8 mouse cellular contexts compared by ENCODE assay signal in the genomic region with DNA sequence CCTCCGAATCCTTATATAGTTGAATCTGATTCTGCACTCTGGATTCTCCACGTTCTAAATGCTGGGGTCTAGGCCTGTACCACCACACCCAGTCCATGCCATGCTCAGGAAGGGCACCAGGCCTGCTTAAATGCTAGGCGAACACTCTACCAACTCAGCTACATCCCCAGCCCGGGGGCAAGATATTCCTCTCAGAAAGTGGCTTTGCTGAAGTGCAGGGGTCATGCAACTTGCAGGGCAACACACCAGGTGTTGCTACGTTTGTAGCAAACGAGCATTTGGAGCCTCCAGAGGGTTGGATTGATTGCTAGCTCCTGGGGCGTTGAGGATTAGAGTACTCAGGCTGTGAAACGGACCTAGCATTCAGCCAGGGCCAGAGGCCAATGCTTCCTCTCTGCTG. TPM values are rescaled to one million over a fixed set of nuclear protein-coding genes. Genes with fewer than 3 reads are reported as not detected.
DNase-seq lines count a peak whose midpoint lies in the region; ATAC-seq and TF ChIP-seq lines count a peak whose summit lies in the region.

No protein-coding gene starts in this region.

- no peak for TF ChIP-seq CTCF in MEL (IDR thresholded peaks at IDR 0.05 in 2 of 3, conservative IDR thresholded peaks at IDR 0.05 in 1 of 3; ENCODE audit: control insufficient read depth in 1 of 3, insufficient read depth in 1 of 3, low read depth in 2 of 3, low read length in 3 of 3, poor library complexity in 1 of 3, severe bottlenecking in 1 of 3)

- peak overlapping the region; percentile 90 for H3K9ac ChIP-seq in MEL (ENCODE audit: control insufficient read depth, low read depth, low read length, poor library complexity, severe bottlenecking)
- no peak overlapping the region for H3K9ac ChIP-seq in forebrain, embryonic 12.5 days
- peak overlapping the region; percentile 88 for H3K9ac ChIP-seq in limb, embryonic 13.5 days
- no peak overlapping the region for H3K9ac ChIP-seq in stomach, embryonic 14.5 days (replicated peaks; ENCODE audit: low read depth, low read length)

- H3K4me1 ChIP-seq in MEL (ENCODE audit: control insufficient read depth in 1 of 2, insufficient read depth in 2 of 2, low read length in 2 of 2) = peaks cover 12 to 33% of the 10 kb centered on the region in 2 experiments
- H3K4me1 ChIP-seq in forebrain, embryonic 12.5 days = peaks cover 19% of the 10 kb centered on the region
- H3K4me1 ChIP-seq in limb, embryonic 13.5 days = peaks cover 22% of the 10 kb centered on the region
- H3K4me1 ChIP-seq in stomach, embryonic 14.5 days (ENCODE audit: control insufficient read depth, insufficient read depth, low read length) = peaks cover 11% of the 10 kb centered on the region; the same call in 1 of the 2 replicates

- H3K4me2 ChIP-seq in forebrain, embryonic 12.5 days = peak overlapping the region; percentile 56
- H3K4me2 ChIP-seq in limb, embryonic 13.5 days (replicated peaks) = peak overlapping the region; percentile 71
- H3K4me2 ChIP-seq in stomach, embryonic 14.5 days (replicated peaks; ENCODE audit: low read depth, low read length) = peak overlapping the region; percentile 70

- peaks cover 0 to 27% of the 10 kb centered on the region in 2 experiments; a peak in 2 of 4 replicates for H3K36me3 ChIP-seq in MEL (ENCODE audit: control insufficient read depth in 1 of 2, insufficient read depth in 2 of 2, low read length in 2 of 2)
- H3K36me3 ChIP-seq in forebrain, embryonic 12.5 days (replicated peaks) = no peaks in the 10 kb centered on the region
- H3K36me3 ChIP-seq in limb, embryonic 13.5 days = no peaks in the 10 kb centered on the region
- no peaks in the 10 kb centered on the region for H3K36me3 ChIP-seq in stomach, embryonic 14.5 days (ENCODE audit: control insufficient read depth, insufficient read depth, low read length)

- TF ChIP-seq EP300 in MEL (IDR thresholded peaks at IDR 0.05; ENCODE audit: low read depth in 1 of 2, low read length in 2 of 2) = no peak

- no peak for TF ChIP-seq RAD21 in MEL (IDR thresholded peaks at IDR 0.05; ENCODE audit: low read depth, low read length)

- H3K9me3 ChIP-seq in MEL (replicated peaks; ENCODE audit: insufficient read depth, low read length) = no peaks in the 10 kb centered on the region
- no peaks in the 10 kb centered on the region for H3K9me3 ChIP-seq in forebrain, embryonic 12.5 days
- H3K9me3 ChIP-seq in limb, embryonic 13.5 days = no peaks in the 10 kb centered on the region
- no peaks in the 10 kb centered on the region for H3K9me3 ChIP-seq in stomach, embryonic 14.5 days (ENCODE audit: control insufficient read depth, low read depth, low read length)

- peak; percentile 21 to 26 for DNase-seq in cerebellum, adult 18-20 months
- peak; percentile 19 for DNase-seq in MEL (ENCODE audit: low read depth, low spot score)
- no peak for DNase-seq in right cerebral cortex, postnatal 36 days (ENCODE audit: low spot score in 2 of 2)
- no peak for DNase-seq in lung, postnatal 25 days (ENCODE audit: low spot score)

- no peaks in the 10 kb centered on the region for H3K27me3 ChIP-seq in MEL (ENCODE audit: control insufficient read depth in 1 of 2, insufficient read depth in 2 of 2, low read length in 2 of 2)
- H3K27me3 ChIP-seq in forebrain, embryonic 12.5 days = no peaks in the 10 kb centered on the region
- H3K27me3 ChIP-seq in limb, embryonic 13.5 days = no peaks in the 10 kb centered on the region
- no peaks in the 10 kb centered on the region for H3K27me3 ChIP-seq in stomach, embryonic 14.5 days (ENCODE audit: control insufficient read depth, insufficient read depth, low read length)

- peak overlapping the region; percentile 84 to 98; a peak in 3 of 4 replicates for H3K4me3 ChIP-seq in MEL (ENCODE audit: control insufficient read depth in 1 of 2, insufficient read depth in 1 of 2, low read depth in 2 of 2, low read length in 2 of 2)
- H3K4me3 ChIP-seq in forebrain, embryonic 12.5 days (replicated peaks) = peak overlapping the region; percentile 74
- H3K4me3 ChIP-seq in limb, embryonic 13.5 days = peak overlapping the region; percentile 76
- H3K4me3 ChIP-seq in stomach, embryonic 14.5 days (ENCODE audit: low read depth, low read length) = no peak overlapping the region; the same call in 1 of the 2 replicates

- no peak overlapping the region for H3K27ac ChIP-seq in MEL (ENCODE audit: control insufficient read depth, low read depth, low read length)
- 0 out of 2 replicates have a peak overlapping the region, but pooled peaks have one; percentile 1 for H3K27ac ChIP-seq in forebrain, embryonic 12.5 days
- H3K27ac ChIP-seq in limb, embryonic 13.5 days = no peak overlapping the region
- no peak overlapping the region for H3K27ac ChIP-seq in stomach, embryonic 14.5 days (ENCODE audit: low read length)

- H3K79me2 ChIP-seq in MEL (ENCODE audit: control insufficient read depth, insufficient read depth, low read length, poor library complexity) = peaks cover 10% of the 10 kb centered on the region; the same call in 1 of the 2 replicates

- no peak for TF ChIP-seq POLR2A in MEL (IDR thresholded peaks at IDR 0.05; ENCODE audit: control insufficient read depth in 1 of 2, insufficient read depth in 1 of 2, low read depth in 1 of 2, low read length in 2 of 2, poor library complexity in 1 of 2)

- no peak for ATAC-seq in cerebellum, adult (ENCODE audit: insufficient number of reproducible peaks, low FRiP score, low TSS enrichment)
- peak; percentile 8; the same call in 1 of the 2 replicates for ATAC-seq in forebrain, embryonic 12.5 days (ENCODE audit: low FRiP score)
- no peak for ATAC-seq in limb, embryonic 13.5 days (ENCODE audit: low FRiP score, low read depth)
- ATAC-seq in stomach, embryonic 14.5 days (ENCODE audit: insufficient number of reproducible peaks, insufficient read depth, low FRiP score, low read depth) = no peak

- 35% methylated on average over 8 of the region's 8 CpGs for WGBS in forebrain, embryonic 12.5 days
- 38% methylated on average over 8 of the region's 8 CpGs for WGBS in limb, embryonic 13.5 days
- WGBS in stomach, embryonic 14.5 days = 46% methylated on average over 8 of the region's 8 CpGs

TF ChIP-seq in MEL, 35 proteins besides CTCF, POLR2A, EP300 and RAD21:
- TF ChIP-seq NELFE (IDR thresholded peaks at IDR 0.05; ENCODE audit: low read depth, low read length) (no peak), KAT2A (conservative IDR thresholded peaks at IDR 0.05; ENCODE audit: low read depth, low read length) (no peak), ZNF384 (IDR thresholded peaks at IDR 0.05; ENCODE audit: low read depth, low read length) (no peak), MYB (IDR thresholded peaks at IDR 0.05; ENCODE audit: low read depth, low read length) (no peak)

RNA-seq across cellular contexts. Expression of a gene that starts 9.2 kb away (rescaled TPM):
- 79.5 and 83.7 TPM in 2 replicates for total RNA-seq in MEL (2012; rRNA removed)
- polyA plus RNA-seq in MEL (2012; ENCODE audit: insufficient read depth in 1 of 2, insufficient read length in 2 of 2, low read depth in 1 of 2, low replicate concordance in 2 of 2, missing spikeins in 1 of 2) = 10 to 100 TPM in 1 of 2 experiments, not detected in 1; 56.7 TPM
- polyA plus RNA-seq in forebrain, embryonic 12.5 days (2016; fragmentation: Nextera tagmentation; extraction: Ambion mirVana) = 117 and 125 TPM in 2 replicates
- polyA plus RNA-seq in limb, embryonic 13.5 days (2015; fragmentation: Nextera tagmentation; extraction: Ambion mirVana) = 160 and 165 TPM in 2 replicates
- polyA plus RNA-seq in stomach, embryonic 14.5 days (2014; fragmentation: Nextera tagmentation; extraction: Ambion mirVana) = 137 and 146 TPM in 2 replicates

RNA-seq across cellular contexts. Expression of a gene that starts 9.5 kb away (rescaled TPM):
- total RNA-seq in MEL (2012; rRNA removed) = 18.0 and 18.3 TPM in 2 replicates
- 10 to 100 TPM in 1 of 2 experiments, not detected in 1; 27.1 TPM for polyA plus RNA-seq in MEL (2012; ENCODE audit: insufficient read depth in 1 of 2, insufficient read length in 2 of 2, low read depth in 1 of 2, low replicate concordance in 2 of 2, missing spikeins in 1 of 2)
- 26.0 and 29.6 TPM in 2 replicates for polyA plus RNA-seq in forebrain, embryonic 12.5 days (2016; fragmentation: Nextera tagmentation; extraction: Ambion mirVana)
- polyA plus RNA-seq in limb, embryonic 13.5 days (2015; fragmentation: Nextera tagmentation; extraction: Ambion mirVana) = 38.3 and 39.2 TPM in 2 replicates
- 31.7 and 34.2 TPM in 2 replicates for polyA plus RNA-seq in stomach, embryonic 14.5 days (2014; fragmentation: Nextera tagmentation; extraction: Ambion mirVana)

RNA-seq across cellular contexts. Expression of a gene that starts 55.5 kb away (rescaled TPM):
- total RNA-seq in MEL (2012; rRNA removed) = 65.0 and 70.2 TPM in 2 replicates
- polyA plus RNA-seq in MEL (2012; ENCODE audit: insufficient read depth in 1 of 2, insufficient read length in 2 of 2, low read depth in 1 of 2, low replicate concordance in 2 of 2, missing spikeins in 1 of 2) = 10 to 100 TPM in 1 of 2 experiments, not detected in 1; 63.5 TPM
- polyA plus RNA-seq in forebrain, embryonic 12.5 days (2016; fragmentation: Nextera tagmentation; extraction: Ambion mirVana) = 96.2 and 96.4 TPM in 2 replicates
- 69.8 and 78.4 TPM in 2 replicates for polyA plus RNA-seq in limb, embryonic 13.5 days (2015; fragmentation: Nextera tagmentation; extraction: Ambion mirVana)
- 58.0 and 58.6 TPM in 2 replicates for polyA plus RNA-seq in stomach, embryonic 14.5 days (2014; fragmentation: Nextera tagmentation; extraction: Ambion mirVana)

RNA-seq across cellular contexts. Expression of a gene that starts 56.1 kb away (rescaled TPM):
- 61.7 and 70.4 TPM in 2 replicates for total RNA-seq in MEL (2012; rRNA removed)
- 10 to 100 TPM in 1 of 2 experiments, not detected in 1; 93.6 TPM for polyA plus RNA-seq in MEL (2012; ENCODE audit: insufficient read depth in 1 of 2, insufficient read length in 2 of 2, low read depth in 1 of 2, low replicate concordance in 2 of 2, missing spikeins in 1 of 2)
- polyA plus RNA-seq in forebrain, embryonic 12.5 days (2016; fragmentation: Nextera tagmentation; extraction: Ambion mirVana) = 74.9 and 77.4 TPM in 2 replicates
- 93.5 and 100 TPM in 2 replicates for polyA plus RNA-seq in limb, embryonic 13.5 days (2015; fragmentation: Nextera tagmentation; extraction: Ambion mirVana)
- 102 and 105 TPM in 2 replicates for polyA plus RNA-seq in stomach, embryonic 14.5 days (2014; fragmentation: Nextera tagmentation; extraction: Ambion mirVana)

Comparison
In these comparisons a context has a peak if more than half of its experiments do, and no peak if none do; other contexts are left out.
1. DNase-seq: peak in cerebellum, adult 18-20 months (2 of 2) and MEL (single experiment); none in right cerebral cortex, postnatal 36 days (0 of 2) and lung, postnatal 25 days (single experiment).
2. H3K9ac ChIP-seq: peak in MEL (single experiment) and limb, embryonic 13.5 days (single experiment); none in forebrain, embryonic 12.5 days (single experiment) and stomach, embryonic 14.5 days (single experiment).
3. Peak in every context shown above with its lines, with median percentiles within 50 percentile points of each other: H3K4me2 ChIP-seq.